Mouse (Mus musculus) natural killer cell, adult 2 months (primary cell): ENCODE results near the gene Gm20388.

Experiments
- DNase-seq, 2 experiments: peaks; one replicate each; pipeline ENCODE4 v3.0.0; 2022; ENCODE audit warnings: low spot score in 2 of 2

Gm20388 gene

DNA sequence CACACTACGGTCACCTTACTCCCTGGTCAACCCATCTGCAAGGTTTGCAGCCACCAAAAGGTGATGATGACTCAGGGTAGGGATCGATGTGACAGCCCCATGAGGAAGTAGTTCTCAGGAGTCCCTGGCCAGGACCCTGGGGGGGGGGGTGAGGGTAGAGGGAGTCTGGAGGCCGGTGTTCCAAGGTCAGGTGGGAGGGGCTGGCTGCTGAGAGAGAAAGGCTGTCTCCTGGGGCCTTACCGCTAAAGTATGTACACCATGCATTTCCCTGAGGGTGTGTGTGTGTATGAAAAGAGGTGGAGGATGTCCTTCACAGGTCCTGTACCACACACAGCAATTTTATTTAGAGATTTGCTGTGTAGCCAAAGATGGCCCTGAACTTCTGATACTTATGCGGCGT lies 2742.0 kb downstream of the Gm20388 start:
- DNase-seq = no peak

DNA sequence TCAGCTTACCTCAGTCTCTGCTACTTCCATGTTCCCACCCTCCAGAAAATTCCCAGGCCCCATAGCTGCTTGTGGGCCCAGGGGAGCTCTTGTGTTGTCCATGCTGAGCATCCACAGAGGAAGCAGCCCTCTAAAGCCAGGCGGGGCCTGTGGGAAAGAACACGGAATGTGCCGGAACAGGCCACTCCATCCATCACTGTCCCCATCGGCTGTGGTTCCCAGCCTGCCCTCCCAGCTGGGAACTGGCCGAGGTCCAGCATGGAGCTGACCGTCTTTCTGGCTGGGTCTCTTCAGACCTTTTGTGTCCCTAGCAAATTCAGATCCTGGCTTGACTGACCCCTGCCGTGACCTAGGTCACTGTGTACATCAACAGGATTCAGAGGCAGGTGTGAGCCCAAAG lies 2744.1 kb downstream of the Gm20388 start:
- no peak for DNase-seq

DNA sequence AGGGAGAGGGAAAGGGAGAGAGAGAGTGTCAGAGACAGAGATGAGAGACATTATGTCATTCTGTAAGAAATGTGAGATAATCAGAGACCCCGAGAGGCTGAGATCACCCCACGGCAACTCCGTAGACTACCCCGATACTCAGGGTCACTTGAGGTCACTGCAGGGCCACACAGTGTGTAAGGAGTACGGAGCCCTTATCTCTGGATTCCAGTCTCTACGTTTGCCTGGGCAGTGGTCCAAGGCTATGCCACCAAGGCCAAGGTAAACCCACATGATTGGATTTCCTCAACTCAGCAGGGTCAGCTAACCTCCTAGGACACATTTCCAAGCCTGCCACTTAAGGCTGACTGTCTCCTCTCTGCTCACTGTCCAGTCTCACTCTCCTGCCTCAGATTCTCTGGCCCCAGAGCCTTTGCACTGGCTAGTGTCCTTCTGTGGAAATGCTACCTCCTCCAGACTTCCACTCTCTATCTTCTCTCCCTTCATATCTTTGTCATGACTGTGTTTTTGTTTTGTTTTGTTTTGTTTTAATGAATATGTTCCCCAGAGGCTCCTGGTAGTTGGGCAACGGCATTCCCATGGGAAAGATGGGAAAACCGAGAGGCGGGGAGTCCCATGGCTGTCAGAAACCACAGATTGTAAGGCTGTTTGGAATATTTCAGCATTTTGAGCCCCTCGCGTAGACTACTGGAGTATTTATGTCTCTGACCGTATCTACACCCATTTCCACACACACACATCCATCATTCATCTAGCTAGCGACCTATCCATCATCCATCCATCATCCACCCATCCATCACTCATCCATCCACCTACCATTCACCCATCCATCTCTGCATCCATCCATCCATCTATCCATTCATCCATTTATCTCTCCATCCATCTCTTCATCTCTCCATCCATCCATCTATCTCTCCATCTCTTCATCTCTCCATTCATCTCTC lies 2745.7 kb downstream of the Gm20388 start:
- DNase-seq = no peak

DNA sequence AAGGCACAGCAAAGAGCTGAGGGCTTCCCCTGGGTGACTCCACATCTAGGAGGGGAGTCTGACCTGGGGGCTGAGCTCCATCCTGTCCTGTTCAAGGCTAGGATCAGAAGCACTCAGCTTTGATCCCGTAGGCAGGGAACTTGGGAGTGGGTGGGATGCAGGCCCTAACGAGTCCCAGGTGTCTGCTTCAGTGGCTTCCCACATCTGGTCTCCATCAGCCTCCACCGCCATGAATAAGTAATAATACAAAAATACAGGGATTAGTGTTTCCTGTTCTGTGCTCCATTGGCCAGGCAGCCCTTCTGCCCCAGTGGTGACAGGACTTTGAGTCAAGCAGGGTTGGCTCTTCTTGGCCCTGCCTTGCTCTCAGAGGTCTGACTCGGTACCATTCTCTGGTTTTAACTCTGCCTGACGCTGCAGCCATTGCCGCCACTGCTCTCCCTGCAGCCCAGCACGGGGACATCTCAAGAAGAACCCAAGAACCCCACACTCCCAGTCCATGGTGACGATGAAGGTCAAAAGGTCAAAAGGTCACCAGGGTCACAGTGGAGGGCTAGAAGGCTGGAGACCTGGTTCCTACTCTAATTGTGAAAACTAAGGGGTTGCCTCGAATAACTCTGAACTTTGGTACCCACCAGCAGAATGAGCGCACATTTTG lies 2747.6 kb downstream of the Gm20388 start:
- DNase-seq = no peak

DNA sequence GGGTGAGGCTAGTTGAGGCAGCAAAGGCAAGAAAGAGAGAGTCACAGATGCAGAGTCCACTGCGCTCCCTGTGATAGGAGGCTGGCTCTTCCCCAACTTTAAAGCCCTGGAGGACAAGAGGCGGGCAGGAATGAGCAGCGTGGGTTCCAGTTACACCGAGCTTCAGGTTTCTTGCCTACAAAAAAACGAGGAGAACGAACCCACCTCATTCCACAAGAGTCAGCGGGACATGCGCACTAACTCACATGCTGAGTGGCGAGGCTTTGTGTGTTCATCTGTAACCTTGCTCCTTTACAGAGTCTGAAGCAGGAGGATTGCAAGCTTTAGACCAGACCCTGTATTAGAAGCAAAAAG lies 2748.1 kb downstream of the Gm20388 start:
- no peak for DNase-seq

DNA sequence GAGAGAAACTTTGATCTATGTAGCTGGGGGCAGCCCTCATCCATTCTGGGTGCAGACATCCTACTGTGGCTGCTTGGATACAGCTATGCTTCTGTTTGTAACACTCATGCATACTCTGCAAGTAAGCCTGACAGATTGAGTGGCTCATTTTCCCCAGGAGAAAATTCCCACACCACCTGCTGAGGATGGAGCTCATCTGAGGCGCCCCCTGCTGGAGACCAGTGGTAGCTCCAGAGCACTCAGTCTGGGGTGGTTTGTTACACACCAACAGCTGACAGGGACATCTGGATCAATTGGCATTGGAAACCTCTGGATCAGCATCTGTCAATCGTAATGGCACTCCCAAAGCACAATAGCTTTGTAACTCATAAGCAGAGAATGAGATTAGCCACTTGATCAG lies 2749.4 kb downstream of the Gm20388 start:
- DNase-seq = peak in 1 of 2 experiments; percentile 33

DNA sequence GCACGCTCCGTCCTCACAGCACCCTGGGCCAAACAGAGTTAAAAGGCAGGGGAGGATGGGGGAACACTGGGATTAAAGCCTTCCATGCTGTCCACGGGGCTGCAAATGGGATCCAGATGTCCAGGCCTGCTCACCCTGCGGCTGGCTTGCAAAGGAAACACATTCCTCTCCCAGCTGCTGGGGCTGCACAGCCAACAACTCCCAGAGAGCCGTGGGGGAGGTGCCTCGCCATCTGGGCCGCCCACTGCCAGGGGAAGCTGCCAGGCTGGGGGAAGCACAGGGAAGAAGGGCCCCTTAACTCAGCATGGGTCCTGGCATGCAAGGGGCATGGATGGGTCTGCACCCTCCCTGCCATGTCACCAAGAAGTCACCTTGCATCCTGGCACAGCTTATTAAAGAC lies 2750.5 kb downstream of the Gm20388 start:
- DNase-seq = no peak

DNA sequence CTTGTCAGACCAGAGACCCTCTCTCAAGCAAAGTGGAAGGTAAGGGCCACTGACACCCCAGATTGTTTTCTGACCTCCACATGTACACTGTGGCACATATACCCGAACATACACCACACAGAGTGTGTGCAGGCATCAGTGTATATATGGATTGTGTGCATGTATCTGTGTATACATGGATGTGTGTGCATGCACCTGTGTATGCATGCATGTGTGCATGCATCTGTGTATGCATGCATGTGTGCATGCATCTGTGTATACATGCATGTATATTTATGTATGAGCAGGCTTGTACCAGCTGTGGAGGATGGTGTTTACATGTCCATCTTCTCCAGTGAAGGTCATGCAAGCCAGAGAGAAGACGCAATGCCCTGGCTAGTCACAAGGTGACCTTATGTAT lies 2751.3 kb downstream of the Gm20388 start:
- no peak for DNase-seq

DNA sequence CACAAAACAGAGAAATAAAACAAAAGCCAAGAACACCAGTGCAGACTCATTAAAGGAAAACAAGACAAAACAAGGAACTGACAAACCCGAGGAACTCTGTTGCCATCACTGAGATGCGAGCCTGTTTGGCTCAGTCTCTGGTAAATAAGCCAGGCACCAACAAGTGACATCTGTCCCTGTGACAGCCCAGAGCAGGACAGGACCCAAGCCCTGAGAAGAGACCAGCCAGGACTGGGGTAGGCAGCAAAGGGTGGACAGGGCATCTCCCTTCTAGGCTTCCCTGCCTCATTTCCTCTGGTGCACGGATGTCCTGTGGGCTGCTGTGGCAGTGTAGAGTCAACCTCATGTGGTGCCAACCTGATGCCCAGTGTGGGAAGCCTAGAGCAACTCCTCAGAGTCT lies 2752.5 kb downstream of the Gm20388 start:
- no peak for DNase-seq

DNA sequence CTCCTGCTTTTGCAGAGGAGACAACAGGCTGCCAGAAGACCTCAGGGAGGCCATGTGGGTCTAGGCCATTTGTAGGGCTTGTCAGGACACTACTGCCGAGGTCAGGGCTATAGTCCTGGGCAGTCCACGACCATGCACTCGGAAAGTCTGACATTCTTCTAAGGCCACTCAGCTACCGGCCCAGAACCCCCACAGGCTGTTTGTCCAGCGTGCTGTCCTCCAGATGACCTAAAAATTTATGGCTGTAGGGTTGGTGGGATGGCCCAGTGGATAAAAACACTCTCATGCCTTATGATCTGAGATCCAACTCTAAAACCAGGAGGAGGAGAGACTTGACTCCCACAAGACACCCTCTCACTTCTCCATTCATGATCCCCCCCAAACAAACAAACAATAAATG lies 2753.0 kb downstream of the Gm20388 start:
- DNase-seq = no peak

DNA sequence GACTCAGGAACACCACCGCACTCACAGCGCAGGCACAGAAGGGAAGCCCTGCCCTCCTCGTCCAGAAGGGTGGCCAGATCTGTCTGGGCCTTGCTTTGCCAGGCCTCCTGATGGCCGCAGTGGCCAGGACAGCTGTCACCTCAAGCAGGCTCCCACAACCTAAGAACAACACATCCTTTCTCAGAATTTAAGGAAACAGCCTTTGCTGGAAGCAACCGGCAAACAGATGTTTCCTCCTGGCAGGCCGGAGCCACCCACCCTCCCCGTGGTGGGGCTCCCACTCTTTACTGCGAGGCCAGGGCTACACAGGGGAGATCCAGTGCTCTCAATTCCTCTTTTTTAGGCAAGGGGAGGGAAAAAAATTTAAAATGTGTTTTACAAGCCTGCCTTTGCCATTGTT lies 2754.6 kb downstream of the Gm20388 start:
- DNase-seq = no peak

DNA sequence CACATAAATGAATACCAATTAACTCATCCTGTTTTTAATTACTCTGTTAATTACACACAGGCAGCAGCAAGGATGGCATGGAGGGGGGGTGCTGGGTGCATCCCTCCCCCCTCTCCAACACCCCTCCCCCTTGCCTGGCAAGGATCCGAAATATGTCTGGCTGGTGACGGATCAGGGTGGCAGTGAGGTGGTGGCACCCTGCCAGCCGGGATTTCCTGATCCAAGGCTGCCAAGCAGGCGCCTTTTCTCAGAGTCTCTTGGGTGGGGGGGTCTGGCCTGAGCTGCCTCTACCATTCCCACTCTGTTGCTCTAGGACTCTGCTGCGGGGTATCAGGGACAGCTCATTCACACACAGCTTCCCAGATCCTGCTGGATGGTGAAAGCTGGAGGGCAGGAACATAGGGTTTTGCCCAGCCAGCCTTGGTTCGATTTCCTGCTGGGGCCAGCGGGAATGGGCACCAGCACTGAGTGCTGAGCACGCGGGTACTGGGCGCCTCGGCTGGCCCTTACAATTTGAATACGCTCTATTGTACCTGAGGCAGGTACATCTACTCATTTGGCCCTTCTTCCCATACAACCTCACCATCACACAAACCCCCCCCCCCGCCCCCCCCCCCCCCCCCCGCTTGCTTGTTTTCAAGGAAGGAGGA lies 2755.2 kb downstream of the Gm20388 start:
- no peak for DNase-seq

DNA sequence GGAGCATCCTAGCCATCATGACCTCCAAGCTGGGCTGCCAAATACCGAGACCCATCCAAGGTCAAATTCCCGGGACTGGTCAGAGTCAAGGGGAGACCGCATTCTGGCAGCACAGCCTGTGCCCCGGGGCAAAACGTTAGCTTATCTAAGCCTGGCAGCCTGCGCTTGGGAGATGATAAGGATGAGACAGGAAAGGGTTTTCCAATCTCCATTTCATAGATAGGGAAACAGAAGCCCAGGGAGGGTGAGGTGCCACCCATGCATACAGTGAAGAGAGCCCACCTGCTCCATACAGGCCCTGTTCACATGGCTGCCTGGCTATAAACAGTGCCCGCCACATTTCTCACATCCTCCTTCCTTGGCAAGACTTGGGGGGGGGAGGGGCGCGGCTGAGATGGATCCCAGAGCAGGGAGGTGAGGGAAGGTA lies 2755.7 kb downstream of the Gm20388 start:
- DNase-seq = no peak

DNA sequence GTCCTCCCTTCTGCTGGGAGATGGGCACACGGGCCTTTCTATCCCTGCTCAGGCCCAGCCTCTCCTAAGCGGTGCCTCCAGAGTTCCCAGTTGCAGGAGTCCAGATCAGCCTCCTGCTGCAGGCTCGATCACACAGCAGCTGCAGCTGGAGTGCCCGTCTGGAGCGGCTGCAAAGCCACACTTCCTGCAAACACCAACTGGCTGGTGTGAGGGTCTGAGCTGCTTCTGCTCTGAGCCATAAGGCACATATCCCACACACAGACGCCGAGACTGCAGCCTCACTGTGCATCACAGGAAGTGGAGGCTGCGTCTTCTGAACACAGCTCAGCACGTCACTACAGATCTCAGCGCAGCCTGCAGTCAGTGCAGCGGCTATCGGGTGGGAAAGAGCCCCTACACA lies 2756.2 kb downstream of the Gm20388 start:
- DNase-seq = peak; percentile 32 to 41

DNA sequence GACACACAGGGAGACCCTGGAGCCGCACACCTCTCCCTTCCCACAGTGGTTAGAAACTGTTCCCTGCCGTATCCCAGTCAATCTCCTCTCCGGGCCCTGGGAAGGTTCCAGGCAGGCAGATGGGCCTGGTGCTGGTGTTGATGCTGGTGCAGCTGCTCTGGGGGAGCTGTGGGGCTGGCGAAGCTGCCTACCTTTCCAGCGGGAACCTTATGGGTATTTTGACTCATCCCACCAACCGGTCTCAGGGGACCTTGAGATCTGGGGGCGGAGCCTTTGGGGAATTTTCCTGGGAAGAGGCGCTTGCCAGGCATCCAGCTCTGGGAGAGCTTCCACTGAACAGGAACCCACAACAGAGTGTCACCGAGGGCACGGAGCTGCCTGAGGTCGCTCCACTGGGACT lies 2757.2 kb downstream of the Gm20388 start:
- no peak for DNase-seq

DNA sequence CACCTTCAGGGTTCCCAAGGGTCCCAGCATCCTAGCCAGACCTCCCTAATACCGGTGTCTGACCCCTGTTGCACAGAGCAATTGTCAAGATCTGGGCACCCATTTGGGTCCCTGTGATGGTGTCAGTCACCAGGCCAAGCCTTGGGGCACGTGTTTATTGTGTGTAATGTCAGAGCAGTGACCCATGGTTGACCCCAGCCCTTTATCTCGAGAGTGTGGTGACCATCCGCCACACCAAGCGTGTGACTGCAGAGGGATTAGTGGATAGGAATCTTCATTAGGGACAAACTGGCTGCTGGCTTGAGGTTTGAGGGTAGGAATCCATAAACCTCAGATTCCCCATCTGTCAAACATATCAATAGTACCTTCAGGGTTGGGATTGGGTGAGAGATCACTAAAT lies 2758.7 kb downstream of the Gm20388 start:
- no peak for DNase-seq

DNA sequence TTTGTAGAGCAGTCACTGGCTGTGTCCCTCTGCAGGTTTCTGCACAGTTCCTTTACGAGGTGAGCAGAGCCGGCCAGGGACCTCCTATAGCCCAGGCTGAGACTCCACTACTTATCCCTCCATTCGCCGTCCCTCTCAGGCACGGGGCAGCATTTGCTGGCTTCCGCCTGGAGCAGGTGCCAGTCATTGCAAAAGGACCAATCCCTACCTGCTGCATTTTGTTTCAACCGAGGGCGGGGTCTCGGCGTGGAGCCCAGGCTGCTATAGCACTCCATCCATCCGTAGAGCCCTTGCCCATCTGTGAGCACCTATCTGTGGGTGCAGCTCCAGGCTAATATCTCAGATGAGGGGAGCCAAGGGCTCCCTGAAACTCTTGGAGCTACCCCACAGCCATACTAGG lies 2759.4 kb downstream of the Gm20388 start:
- no peak for DNase-seq

DNA sequence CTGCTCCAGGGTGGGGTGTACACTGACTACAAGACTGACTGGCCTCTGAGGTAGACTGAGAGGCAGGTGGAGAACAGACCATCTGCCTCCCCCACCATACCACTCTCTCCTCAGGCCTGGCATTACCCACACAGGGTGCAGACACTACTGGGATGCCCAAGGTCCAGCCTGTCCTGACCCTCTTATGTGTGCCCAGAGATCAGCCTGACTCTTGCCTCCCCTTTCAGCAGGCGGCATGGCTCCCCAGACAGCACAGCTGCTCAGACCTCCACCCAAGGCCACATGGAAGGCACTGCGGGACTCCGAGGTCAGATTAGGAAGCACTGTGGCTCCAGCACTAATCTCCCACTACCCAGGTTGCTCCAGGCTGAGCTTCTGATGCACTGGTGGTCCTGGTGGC lies 2760.1 kb downstream of the Gm20388 start:
- DNase-seq = no peak

DNA sequence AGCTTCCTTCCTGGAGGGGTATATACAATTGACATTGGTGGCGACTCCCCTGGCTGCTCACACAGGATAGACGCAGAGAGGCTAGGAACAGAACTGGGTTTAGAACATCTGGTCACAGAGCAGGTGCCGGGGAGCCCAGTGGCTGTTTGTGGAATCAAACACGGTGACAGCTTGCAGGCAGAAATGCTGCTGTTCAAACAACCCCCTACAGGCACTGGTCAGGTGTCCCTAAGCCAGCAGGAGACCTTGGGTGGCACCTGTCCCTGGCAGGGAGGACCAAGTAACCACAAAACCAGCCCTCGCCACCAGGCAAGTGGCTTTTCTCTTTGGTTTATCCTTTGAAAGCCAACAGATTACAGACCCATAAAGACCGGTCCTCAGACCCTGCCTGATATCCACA lies 2761.3 kb downstream of the Gm20388 start:
- DNase-seq = no peak

DNA sequence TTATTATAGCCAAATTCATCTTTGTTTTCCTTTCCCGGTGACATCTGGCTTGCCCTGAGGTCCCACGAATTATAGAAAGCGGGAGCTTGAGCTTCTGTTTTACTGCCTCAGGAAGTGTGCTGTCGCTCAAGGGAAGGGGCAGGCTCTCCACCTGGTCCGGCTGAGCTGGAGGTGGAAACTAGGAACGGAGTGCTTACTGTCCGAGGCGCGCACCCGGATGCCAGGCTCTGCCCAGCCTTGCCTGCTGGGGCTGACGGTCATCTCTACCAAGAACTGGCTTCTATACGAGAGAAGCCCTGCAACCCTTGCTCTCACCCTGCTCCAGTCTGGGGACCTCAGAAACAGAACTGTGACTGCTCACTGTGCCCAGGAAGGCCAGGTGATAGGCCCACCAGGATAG lies 2763.3 kb downstream of the Gm20388 start:
- DNase-seq = no peak

DNA sequence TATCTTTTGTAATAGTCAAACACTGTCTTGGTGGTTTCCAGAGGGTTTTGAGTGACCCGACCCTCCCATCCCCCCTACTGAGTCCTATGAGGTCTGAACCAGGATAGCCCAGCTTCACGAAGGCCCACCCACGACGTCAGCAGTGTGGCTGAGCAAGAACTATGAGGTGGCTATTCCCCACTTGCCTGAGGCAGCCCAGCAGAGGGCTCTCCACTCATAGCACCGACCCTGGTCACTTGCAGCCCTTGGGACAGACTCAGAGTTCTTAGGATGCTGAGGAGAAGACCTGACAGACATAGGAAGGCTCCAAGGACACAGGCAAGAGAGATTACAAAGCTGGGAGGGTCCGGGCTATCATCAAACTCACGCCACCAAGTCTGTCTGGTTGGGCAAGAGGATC lies 2764.4 kb downstream of the Gm20388 start:
- no peak for DNase-seq

DNA sequence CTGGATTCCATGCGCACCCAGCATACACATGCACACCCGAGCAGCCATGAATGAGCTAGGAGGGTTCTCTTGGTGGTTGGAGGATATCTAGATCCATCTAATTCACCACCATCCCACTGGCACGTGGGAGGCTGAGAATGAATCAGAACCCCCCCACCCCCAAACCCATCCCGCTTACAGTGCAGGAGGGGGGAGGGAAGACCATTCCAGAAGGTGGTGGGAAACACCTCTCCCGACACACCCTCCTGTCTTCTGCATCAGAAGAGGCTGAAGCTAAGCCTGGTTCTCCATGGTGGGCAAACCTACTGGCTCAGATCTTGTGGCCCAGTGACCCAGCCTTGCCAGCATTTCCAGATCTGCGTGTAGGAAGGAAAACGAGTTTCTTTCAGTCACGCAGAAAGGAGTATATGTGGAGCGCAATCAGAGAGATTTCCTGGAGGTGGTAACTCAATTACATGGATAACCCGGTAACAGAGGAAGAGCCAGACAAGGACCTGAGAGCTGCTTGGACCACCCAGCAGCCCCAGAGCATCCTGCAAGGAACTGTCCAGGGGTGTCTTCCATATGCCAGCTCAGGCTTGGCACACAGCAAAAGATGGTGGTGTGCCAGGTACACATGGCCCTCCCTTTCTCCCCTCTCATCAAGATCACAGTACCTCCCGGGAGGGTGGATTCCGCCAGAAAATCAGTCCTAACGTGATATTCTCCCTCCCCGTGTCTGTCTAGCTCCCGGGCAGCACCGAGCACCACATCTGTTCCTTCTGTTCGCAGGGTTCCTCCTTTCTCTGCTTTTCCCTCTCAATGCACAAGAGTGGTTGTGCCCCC lies 2765.2 kb downstream of the Gm20388 start:
- no peak for DNase-seq
